In the genomic region with DNA sequence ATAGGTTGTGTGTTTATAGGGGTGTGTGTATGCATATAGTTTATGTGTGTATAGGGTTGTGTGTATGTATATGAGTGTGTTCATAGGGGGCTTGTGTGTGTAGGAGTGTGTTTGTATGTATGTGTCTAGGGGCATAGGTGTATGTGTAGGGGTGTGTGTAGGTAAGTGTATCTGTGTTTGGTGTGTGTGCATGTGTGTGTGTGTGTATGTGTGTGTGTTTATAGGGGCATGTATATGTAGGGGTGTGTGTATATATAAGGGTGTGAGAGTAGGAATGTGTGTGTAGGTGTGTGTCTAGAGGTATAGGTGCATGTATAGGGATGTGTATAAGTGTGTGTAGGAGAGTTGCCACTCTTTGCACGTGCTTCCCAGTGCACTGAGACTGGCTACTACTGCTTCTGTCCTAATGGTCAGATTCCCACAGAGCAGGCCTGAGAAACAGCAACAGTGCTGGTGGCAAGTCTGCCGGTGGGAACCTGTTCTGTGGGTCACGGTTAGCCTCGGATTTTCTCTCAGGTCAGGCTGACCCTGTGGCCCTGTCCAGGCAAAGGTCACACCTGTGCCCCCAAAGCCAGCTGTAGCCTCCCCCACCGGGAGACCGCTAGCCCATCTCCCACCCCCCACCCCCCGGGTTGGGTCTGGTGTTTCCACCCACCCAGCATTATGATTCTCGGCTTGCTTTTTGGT, we compare ENCODE assay signal across 10 mouse cellular contexts.
A peak's percentile ranks its signal among the peaks of the same experiment; 100 is the strongest.
DNase-seq lines count a peak whose midpoint lies in the region; ATAC-seq and TF ChIP-seq lines count a peak whose summit lies in the region.
"Had no signal": no experiment of that assay in that cellular context is flagged by ENCODE, and none has a peak within 500 bp of the region (broad histone marks: within the 10 kb centered on the region; RNA-seq: fewer than 3 reads in every experiment).

No protein-coding gene starts in this region.

- peaks cover 57% of the 10 kb centered on the region for H3K4me1 ChIP-seq in forebrain, embryonic 10.5 days
- H3K4me1 ChIP-seq in forebrain, postnatal 0 days (ENCODE audit: insufficient read depth) = peaks cover 15% of the 10 kb centered on the region
- H3K4me1 ChIP-seq in neural tube, embryonic 15.5 days = peaks cover 18% of the 10 kb centered on the region
- H3K4me1 ChIP-seq in limb, embryonic 15.5 days = peaks cover 21% of the 10 kb centered on the region
- 0 out of 2 replicates have a peak, but pooled peaks cover 5% of the 10 kb centered on the region for H3K4me1 ChIP-seq in stomach, postnatal 0 days (replicated peaks; ENCODE audit: control insufficient read depth, insufficient read depth)

- H3K4me2 ChIP-seq in forebrain, postnatal 0 days (ENCODE audit: low read depth) = no peak overlapping the region
- H3K4me2 ChIP-seq in neural tube, embryonic 15.5 days = no peak overlapping the region; the same call in 1 of the 2 replicates
- no peak overlapping the region for H3K4me2 ChIP-seq in limb, embryonic 15.5 days
- no peak overlapping the region; the same call in 1 of the 2 replicates for H3K4me2 ChIP-seq in stomach, postnatal 0 days (replicated peaks; ENCODE audit: low read depth)

- H3K9me3 ChIP-seq in forebrain, embryonic 10.5 days = no peaks in the 10 kb centered on the region
- H3K9me3 ChIP-seq in forebrain, postnatal 0 days (ENCODE audit: low read length) = no peaks in the 10 kb centered on the region
- H3K9me3 ChIP-seq in neural tube, embryonic 15.5 days (replicated peaks) = no peaks in the 10 kb centered on the region
- no peaks in the 10 kb centered on the region for H3K9me3 ChIP-seq in limb, embryonic 15.5 days
- no peaks in the 10 kb centered on the region for H3K9me3 ChIP-seq in stomach, postnatal 0 days (ENCODE audit: control insufficient read depth, low read length)
- H3K9me3 ChIP-seq: embryonic facial prominence, embryonic 15.5 days had no signal

- H3K9ac ChIP-seq in forebrain, postnatal 0 days = no peak overlapping the region
- no peak overlapping the region for H3K9ac ChIP-seq in neural tube, embryonic 15.5 days (replicated peaks)
- H3K9ac ChIP-seq in limb, embryonic 15.5 days = no peak overlapping the region
- no peak overlapping the region for H3K9ac ChIP-seq in stomach, postnatal 0 days (ENCODE audit: low read length)
- H3K9ac ChIP-seq: embryonic facial prominence, embryonic 15.5 days had no signal

- H3K36me3 ChIP-seq in forebrain, embryonic 10.5 days (replicated peaks) = no peaks in the 10 kb centered on the region
- no peaks in the 10 kb centered on the region for H3K36me3 ChIP-seq in forebrain, postnatal 0 days (ENCODE audit: insufficient read depth)
- H3K36me3 ChIP-seq in neural tube, embryonic 15.5 days = no peaks in the 10 kb centered on the region
- H3K36me3 ChIP-seq in limb, embryonic 15.5 days = no peaks in the 10 kb centered on the region
- no peaks in the 10 kb centered on the region for H3K36me3 ChIP-seq in stomach, postnatal 0 days (ENCODE audit: control insufficient read depth, insufficient read depth, low read length)
- H3K36me3 ChIP-seq: embryonic facial prominence, embryonic 15.5 days had no signal

- no peak for TF ChIP-seq CTCF in forebrain, postnatal 0 days (IDR thresholded peaks at IDR 0.05; ENCODE audit: low read depth)
- TF ChIP-seq CTCF in stomach, postnatal 0 days (IDR thresholded peaks at IDR 0.05; ENCODE audit: low read depth) = no peak

- ATAC-seq in forebrain, postnatal 0 days = no peak
- ATAC-seq in neural tube, embryonic 15.5 days (ENCODE audit: low FRiP score) = no peak
- 0 out of 2 replicates have a peak, but pooled peaks have one; percentile 11 for ATAC-seq in limb, embryonic 15.5 days (ENCODE audit: insufficient number of reproducible peaks, low FRiP score, low TSS enrichment, low read depth)
- peak; percentile 18; the same call in 1 of the 2 replicates for ATAC-seq in stomach, postnatal 0 days (ENCODE audit: low FRiP score, low TSS enrichment)
- ATAC-seq: inflammation-experienced regulatory T-cells, adult 6 months had no signal

- peak; percentile 25 for DNase-seq in forebrain, embryonic 10.5 days (ENCODE audit: extremely low spot score, low spot score)
- no peak for DNase-seq in forebrain, postnatal 0 days
- DNase-seq in neural tube, embryonic 10.5 days (ENCODE audit: extremely low spot score, low spot score) = peak; percentile 40
- no peak for DNase-seq in stomach, postnatal 0 days (ENCODE audit: low spot score)
- DNase-seq in cerebellum, adult 9-10 months = no peak
- DNase-seq in layer of hippocampus, postnatal 10 days (ENCODE audit: low spot score in 2 of 2) = no peak

- no peaks in the 10 kb centered on the region for H3K27me3 ChIP-seq in forebrain, embryonic 10.5 days (ENCODE audit: poor library complexity, severe bottlenecking)
- no peaks in the 10 kb centered on the region for H3K27me3 ChIP-seq in forebrain, postnatal 0 days (ENCODE audit: insufficient read depth, low read length)
- no peaks in the 10 kb centered on the region for H3K27me3 ChIP-seq in neural tube, embryonic 15.5 days (replicated peaks)
- no peaks in the 10 kb centered on the region for H3K27me3 ChIP-seq in limb, embryonic 15.5 days
- no peaks in the 10 kb centered on the region for H3K27me3 ChIP-seq in stomach, postnatal 0 days (ENCODE audit: control insufficient read depth, insufficient read depth, low read length)
- H3K27me3 ChIP-seq: embryonic facial prominence, embryonic 15.5 days had no signal

- peak overlapping the region; percentile 51; the same call in 1 of the 2 replicates for H3K4me3 ChIP-seq in forebrain, embryonic 10.5 days
- no peak overlapping the region for H3K4me3 ChIP-seq in forebrain, postnatal 0 days (ENCODE audit: low read depth, low read length)
- H3K4me3 ChIP-seq in neural tube, embryonic 15.5 days (replicated peaks) = no peak overlapping the region
- no peak overlapping the region for H3K4me3 ChIP-seq in limb, embryonic 15.5 days
- H3K4me3 ChIP-seq in stomach, postnatal 0 days (ENCODE audit: low read depth, low read length) = no peak overlapping the region

- H3K27ac ChIP-seq in forebrain, embryonic 10.5 days = peak overlapping the region; percentile 98
- H3K27ac ChIP-seq in forebrain, postnatal 0 days (ENCODE audit: low read depth, low read length) = no peak overlapping the region
- no peak overlapping the region for H3K27ac ChIP-seq in neural tube, embryonic 15.5 days (replicated peaks)
- no peak overlapping the region for H3K27ac ChIP-seq in limb, embryonic 15.5 days
- no peak overlapping the region for H3K27ac ChIP-seq in stomach, postnatal 0 days (replicated peaks)
- H3K27ac ChIP-seq: embryonic facial prominence, embryonic 15.5 days had no signal

- TF ChIP-seq EP300 in stomach, postnatal 0 days (optimal IDR thresholded peaks at IDR 0.05) = no peak

- 6% methylated on average over 8 of the region's 8 CpGs for WGBS in forebrain, embryonic 10.5 days
- 18% methylated on average over 8 of the region's 8 CpGs for WGBS in forebrain, postnatal 0 days
- 15% methylated on average over 8 of the region's 8 CpGs for WGBS in neural tube, embryonic 15.5 days
- WGBS in limb, embryonic 15.5 days = 30% methylated on average over 8 of the region's 8 CpGs
- WGBS in stomach, postnatal 0 days = 39% methylated on average over 8 of the region's 8 CpGs

Comparison
In these comparisons a context has a peak if more than half of its experiments do, and no peak if none do; other contexts are left out.
1. DNase-seq: peak in forebrain, embryonic 10.5 days (single experiment) and neural tube, embryonic 10.5 days (single experiment); none in forebrain, postnatal 0 days (single experiment), stomach, postnatal 0 days (single experiment), cerebellum, adult 9-10 months (single experiment) and layer of hippocampus, postnatal 10 days (0 of 2).
2. ATAC-seq: peak in limb, embryonic 15.5 days (single experiment) and stomach, postnatal 0 days (single experiment); none in forebrain, postnatal 0 days (single experiment) and neural tube, embryonic 15.5 days (single experiment).